Mouse (Mus musculus): ENCODE data around the gene Zcchc8. TPM values are rescaled to one million over a fixed set of nuclear protein-coding genes. Genes with fewer than 3 reads are reported as not detected.
A peak's percentile ranks its signal among the peaks of the same experiment; 100 is the strongest.

Zcchc8 gene
- polyA plus RNA-seq, 1 experiment from 2014 or later = 111 TPM

- 93% methylated on average over 4 of the region's 4 CpGs for WGBS
- Histone ChIP-seq H3K27me3 (ENCODE audit: low read depth, poor library complexity, severe bottlenecking) (no peaks in the 10 kb centered on the region), H3K4me3 (no peak overlapping the region), H3K36me3 (peaks cover 100% of the 10 kb centered on the region), H3K27ac (no peak overlapping the region), H3K9me3 (replicated peaks) (no peaks in the 10 kb centered on the region), H3K4me1 (no peaks in the 10 kb centered on the region)
- DNase-seq (ENCODE audit: low spot score) = no peak
These were observed 11.3 kb downstream of the Zcchc8 start for GRCm38 (mm10) chr5:123709571-123709970.

GRCm38 (mm10) chr5:123708598-123708997, 12.3 kb downstream of the Zcchc8 start:
- H3K9me3 ChIP-seq (replicated peaks) = no peaks in the 10 kb centered on the region
- H3K4me1 ChIP-seq = no peaks in the 10 kb centered on the region
- H3K4me3 ChIP-seq = no peak overlapping the region
- WGBS = 94% methylated on average over 12 of the region's 12 CpGs
- H3K36me3 ChIP-seq = peaks cover 100% of the 10 kb centered on the region
- no peak for DNase-seq (ENCODE audit: low spot score)
- no peak overlapping the region for H3K27ac ChIP-seq
- no peaks in the 10 kb centered on the region for H3K27me3 ChIP-seq (ENCODE audit: low read depth, poor library complexity, severe bottlenecking)

GRCm38 (mm10) chr5:123700625-123701024, 20.3 kb downstream of the Zcchc8 start:
- Histone ChIP-seq H3K4me3 (no peak overlapping the region), H3K4me1 (no peaks in the 10 kb centered on the region), H3K9me3 (replicated peaks) (no peaks in the 10 kb centered on the region), H3K27me3 (ENCODE audit: low read depth, poor library complexity, severe bottlenecking) (no peaks in the 10 kb centered on the region), H3K36me3 (peaks cover 88% of the 10 kb centered on the region), H3K27ac (0 out of 2 replicates have a peak overlapping the region, but pooled peaks have one; percentile 36)
- no peak for DNase-seq (ENCODE audit: low spot score)
- WGBS = 79% methylated on average over 11 of the region's 11 CpGs

GRCm38 (mm10) chr5:123699198-123699597, 21.7 kb downstream of the Zcchc8 start:
- H3K9me3 ChIP-seq (replicated peaks) = no peaks in the 10 kb centered on the region
- H3K4me1 ChIP-seq = no peaks in the 10 kb centered on the region
- 39% methylated on average over 3 of the region's 3 CpGs for WGBS
- DNase-seq (ENCODE audit: low spot score) = peak; percentile 80
- H3K36me3 ChIP-seq = peaks cover 74% of the 10 kb centered on the region
- H3K27me3 ChIP-seq (ENCODE audit: low read depth, poor library complexity, severe bottlenecking) = no peaks in the 10 kb centered on the region
- H3K4me3 ChIP-seq = no peak overlapping the region
- no peak overlapping the region for H3K27ac ChIP-seq

DNA sequence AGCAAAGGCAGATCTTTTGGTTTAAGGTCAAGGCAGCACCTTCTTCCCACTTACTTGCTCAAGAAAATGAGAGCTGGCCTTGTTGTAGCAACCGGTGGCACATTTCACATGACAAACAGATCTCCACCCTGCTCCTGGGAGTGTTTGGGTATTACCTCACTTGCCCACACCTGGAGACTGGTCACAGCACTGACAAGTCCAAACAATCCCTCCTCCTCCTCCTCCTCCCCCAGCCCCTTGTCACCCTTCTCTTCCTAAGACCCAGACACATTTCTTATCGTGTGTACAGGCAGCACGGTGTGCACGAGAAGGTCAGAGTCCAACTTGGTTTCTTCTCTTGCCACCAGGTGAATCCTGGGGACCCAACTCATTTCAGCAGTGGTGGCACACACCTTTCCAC, 23.9 kb downstream of the Zcchc8 start:
- Histone ChIP-seq H3K9me3 (replicated peaks) (no peaks in the 10 kb centered on the region), H3K27me3 (ENCODE audit: low read depth, poor library complexity, severe bottlenecking) (no peaks in the 10 kb centered on the region), H3K4me3 (no peak overlapping the region), H3K27ac (no peak overlapping the region), H3K36me3 (peaks cover 52% of the 10 kb centered on the region), H3K4me1 (no peaks in the 10 kb centered on the region)
- WGBS = 88% methylated on average over 4 of the region's 4 CpGs
- no peak for DNase-seq (ENCODE audit: low spot score)

- WGBS = 94% methylated on average over 7 of the region's 7 CpGs
- H3K36me3 ChIP-seq = peaks cover 45% of the 10 kb centered on the region
- H3K4me3 ChIP-seq = no peak overlapping the region
- H3K4me1 ChIP-seq = no peaks in the 10 kb centered on the region
- H3K27me3 ChIP-seq (ENCODE audit: low read depth, poor library complexity, severe bottlenecking) = no peaks in the 10 kb centered on the region
- no peaks in the 10 kb centered on the region for H3K9me3 ChIP-seq (replicated peaks)
- no peak overlapping the region for H3K27ac ChIP-seq
- no peak for DNase-seq (ENCODE audit: low spot score)
These were observed 24.7 kb downstream of the Zcchc8 start for GRCm38 (mm10) chr5:123696244-123696643.

- DNase-seq (ENCODE audit: low spot score) = no peak
- Histone ChIP-seq H3K27me3 (ENCODE audit: low read depth, poor library complexity, severe bottlenecking) (no peaks in the 10 kb centered on the region), H3K4me3 (no peak overlapping the region), H3K9me3 (replicated peaks) (no peaks in the 10 kb centered on the region), H3K27ac (no peak overlapping the region), H3K4me1 (no peaks in the 10 kb centered on the region), H3K36me3 (peaks cover 27% of the 10 kb centered on the region)
- WGBS = 81% methylated on average over 6 of the region's 6 CpGs
These were observed 26.4 kb downstream of the Zcchc8 start for GRCm38 (mm10) chr5:123694468-123694867.

DNA sequence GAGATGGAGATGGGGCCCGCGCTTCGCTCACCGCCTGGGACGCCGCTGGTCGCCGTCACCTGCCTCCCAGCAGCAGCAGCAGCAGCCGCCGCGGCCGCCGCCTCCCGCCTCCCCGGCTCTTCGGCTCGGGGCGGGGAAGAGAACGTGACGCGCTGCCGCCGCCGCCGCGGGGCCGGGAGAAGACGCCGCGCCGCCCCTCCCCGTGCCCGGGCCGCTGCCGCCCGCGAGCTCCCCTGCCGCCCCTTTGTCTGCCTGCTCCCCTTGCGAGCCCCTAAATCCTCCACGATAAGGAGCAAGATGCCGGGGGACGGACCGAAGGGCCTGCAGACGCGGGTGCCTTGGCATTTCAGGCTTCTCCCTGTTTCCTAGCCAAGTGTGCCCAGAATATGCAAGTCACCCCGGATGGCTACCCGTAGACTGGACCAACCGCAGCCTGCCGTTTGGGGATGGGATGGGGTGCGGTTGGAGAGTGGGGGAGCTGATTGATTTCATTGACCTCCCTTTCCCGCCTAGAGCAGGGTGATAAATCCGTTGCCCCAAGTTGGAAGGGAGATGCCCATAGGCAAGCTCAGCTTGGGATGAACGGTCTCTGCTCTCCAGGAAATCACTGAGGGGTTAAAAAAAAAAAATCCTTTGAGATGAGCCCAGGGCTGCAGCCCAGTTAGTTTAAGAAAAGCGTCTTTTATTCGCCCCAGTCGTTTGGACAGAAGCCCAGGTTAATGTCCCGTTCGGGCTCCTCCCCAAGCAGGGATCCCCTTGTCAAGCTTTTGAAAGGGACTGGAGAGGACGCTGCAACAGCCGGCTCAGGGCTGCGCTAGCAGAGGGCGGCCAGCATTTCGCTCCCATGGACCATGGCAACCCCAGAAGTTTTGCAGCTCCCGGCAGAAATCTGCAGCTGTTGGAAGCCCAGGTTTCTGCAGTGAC, 36.4 kb downstream of the Zcchc8 start, which contains the start of gene Clip1:
Gene Clip1 (minus strand): TSS at position 398 of the 924 bp plus-strand sequence.
- WGBS = 1% methylated on average over 55 of the region's 64 CpGs
- Histone ChIP-seq H3K27ac (peak within 1 kb of the TSS; percentile 98), H3K4me3 (peak within 1 kb of the TSS; percentile 91), H3K4me1 (peaks cover 30% of the 10 kb centered on the region), H3K36me3 (no peaks in the 10 kb centered on the region), H3K9me3 (replicated peaks) (no peaks in the 10 kb centered on the region), H3K27me3 (ENCODE audit: low read depth, poor library complexity, severe bottlenecking) (no peaks in the 10 kb centered on the region)
- DNase-seq (ENCODE audit: low spot score) = peak; percentile 80

GRCm38 (mm10) chr5:123683377-123684220, 37.3 kb downstream of the Zcchc8 start:
- no peaks in the 10 kb centered on the region for H3K27me3 ChIP-seq (ENCODE audit: low read depth, poor library complexity, severe bottlenecking)
- no peaks in the 10 kb centered on the region for H3K9me3 ChIP-seq (replicated peaks)
- no peaks in the 10 kb centered on the region for H3K36me3 ChIP-seq
- WGBS = under 1% methylated on average over 80 of the region's 92 CpGs
- H3K27ac ChIP-seq = peak overlapping the region; percentile 98
- H3K4me3 ChIP-seq = peak overlapping the region; percentile 91
- peaks cover 34% of the 10 kb centered on the region for H3K4me1 ChIP-seq
- peak; percentile 82 for DNase-seq (ENCODE audit: low spot score)

DNA sequence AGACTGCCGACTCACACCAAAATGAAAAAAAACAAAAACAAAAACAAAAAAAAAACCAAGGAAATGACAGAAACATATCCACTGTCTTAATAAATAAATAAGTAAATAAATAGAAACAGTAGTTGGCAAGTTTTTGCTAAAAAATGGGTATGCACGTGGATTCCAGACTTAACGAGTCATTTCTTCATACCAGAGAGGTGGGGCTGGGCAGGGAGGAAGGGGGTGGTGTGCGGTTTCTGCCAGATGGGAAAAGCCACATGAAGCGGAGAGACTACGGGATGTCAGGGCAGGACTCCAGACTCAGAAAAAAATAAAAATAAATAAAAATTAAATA, 37.9 kb downstream of the Zcchc8 start:
- Histone ChIP-seq H3K9me3 (replicated peaks) (no peaks in the 10 kb centered on the region), H3K27me3 (ENCODE audit: low read depth, poor library complexity, severe bottlenecking) (no peaks in the 10 kb centered on the region), H3K4me1 (peaks cover 34% of the 10 kb centered on the region), H3K4me3 (peak overlapping the region; percentile 91), H3K27ac (peak overlapping the region; percentile 98; the same call in 1 of the 2 replicates), H3K36me3 (no peaks in the 10 kb centered on the region)
- DNase-seq (ENCODE audit: low spot score) = no peak
- WGBS = 5% methylated on average over 6 of the region's 6 CpGs

DNA sequence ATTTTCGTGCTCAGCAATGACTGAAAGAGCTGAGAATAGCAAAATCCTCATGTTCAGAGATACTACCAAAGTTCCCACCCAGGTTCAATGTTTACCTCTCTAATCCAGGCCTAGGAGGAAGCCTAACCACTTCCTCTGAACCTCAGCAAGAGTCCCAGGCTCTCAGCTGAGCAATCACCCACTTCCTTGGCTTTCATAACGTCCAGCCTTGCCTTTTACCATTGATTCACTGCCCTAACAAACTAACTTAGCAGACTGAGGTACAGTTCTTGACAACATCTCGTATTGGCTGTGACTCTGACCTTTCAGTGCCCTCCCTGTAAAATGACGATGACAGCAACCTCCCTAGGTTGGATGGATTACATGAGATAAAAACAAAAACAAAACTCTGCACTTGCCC, 38.5 kb downstream of the Zcchc8 start:
- WGBS = 36% methylated on average over 4 of the region's 4 CpGs
- peaks cover 34% of the 10 kb centered on the region for H3K4me1 ChIP-seq
- H3K27me3 ChIP-seq (ENCODE audit: low read depth, poor library complexity, severe bottlenecking) = no peaks in the 10 kb centered on the region
- no peak overlapping the region for H3K27ac ChIP-seq
- no peak for DNase-seq (ENCODE audit: low spot score)
- peaks cover 4% of the 10 kb centered on the region; the same call in 1 of the 2 replicates for H3K36me3 ChIP-seq
- H3K9me3 ChIP-seq (replicated peaks) = no peaks in the 10 kb centered on the region
- H3K4me3 ChIP-seq = peak overlapping the region; percentile 91; the same call in 1 of the 2 replicates

- WGBS = 51% methylated on average over 5 of the region's 5 CpGs
- H3K27ac ChIP-seq = no peak overlapping the region
- no peaks in the 10 kb centered on the region for H3K9me3 ChIP-seq (replicated peaks)
- no peak for DNase-seq (ENCODE audit: low spot score)
- peaks cover 8% of the 10 kb centered on the region; the same call in 1 of the 2 replicates for H3K36me3 ChIP-seq
- no peak overlapping the region for H3K4me3 ChIP-seq
- no peaks in the 10 kb centered on the region for H3K27me3 ChIP-seq (ENCODE audit: low read depth, poor library complexity, severe bottlenecking)
- H3K4me1 ChIP-seq = peaks cover 29% of the 10 kb centered on the region
These were observed 41.2 kb downstream of the Zcchc8 start for GRCm38 (mm10) chr5:123679546-123680263.

Measured in limb, embryonic 10.5 days (tissue).